22 mouse cellular contexts compared by ENCODE assay signal in the genomic region with DNA sequence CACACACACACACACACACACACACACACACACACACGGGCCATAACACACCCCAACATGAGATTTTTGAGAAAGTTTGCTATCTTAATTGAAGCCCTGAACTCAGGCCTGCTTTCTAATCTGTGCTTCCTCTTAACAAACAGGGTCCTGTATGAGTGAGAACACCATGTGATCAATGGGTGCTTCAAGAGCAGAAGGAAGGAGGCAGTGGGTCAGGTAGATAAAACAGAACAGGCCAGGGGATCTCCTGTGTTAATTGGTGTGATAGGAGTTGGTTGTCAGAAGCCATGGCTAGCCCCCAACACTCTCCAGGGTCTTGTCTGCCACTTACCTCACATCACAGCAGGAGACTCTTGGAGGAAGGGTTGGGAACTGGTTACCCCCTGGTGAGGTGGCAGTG. TPM values are rescaled to one million over a fixed set of nuclear protein-coding genes. Genes with fewer than 3 reads are reported as not detected.
"Had no signal": no experiment of that assay in that cellular context is flagged by ENCODE, and none has a peak within 500 bp of the region (broad histone marks: within the 10 kb centered on the region; RNA-seq: fewer than 3 reads in every experiment).

No protein-coding gene starts in this region.

- H3K4me1 ChIP-seq: lung, embryonic 15.5 days; midbrain, embryonic 13.5 days; midbrain, embryonic 15.5 days; neural tube, embryonic 12.5 days; stomach, embryonic 15.5 days had no signal

- H3K4me3 ChIP-seq: lung, embryonic 15.5 days; megakaryocyte, embryonic 14.5 days; midbrain, embryonic 13.5 days; midbrain, embryonic 15.5 days; neural tube, embryonic 12.5 days; stomach, embryonic 15.5 days had no signal

- H3K27me3 ChIP-seq: lung, embryonic 15.5 days; midbrain, embryonic 13.5 days; midbrain, embryonic 15.5 days; neural tube, embryonic 12.5 days; stomach, embryonic 15.5 days had no signal

- H3K27ac ChIP-seq: lung, embryonic 15.5 days; macrophage; midbrain, embryonic 13.5 days; midbrain, embryonic 15.5 days; neural tube, embryonic 12.5 days; stomach, embryonic 15.5 days; stomach, postnatal 0 days had no signal

- DNase-seq: lung, adult 2 months; lung, postnatal 14 days; lung, postnatal 36 days; right cerebral cortex, postnatal 14 days; thymus, adult 2 months; thymus, postnatal 25 days had no signal

- H3K4me2 ChIP-seq: lung, embryonic 15.5 days; midbrain, embryonic 11.5 days; midbrain, embryonic 13.5 days; midbrain, embryonic 15.5 days; neural tube, embryonic 12.5 days; stomach, embryonic 15.5 days had no signal

- H3K9ac ChIP-seq: lung, embryonic 15.5 days; midbrain, embryonic 13.5 days; midbrain, embryonic 15.5 days; neural tube, embryonic 12.5 days; stomach, embryonic 15.5 days had no signal

- H3K36me3 ChIP-seq: lung, embryonic 15.5 days; midbrain, embryonic 13.5 days; midbrain, embryonic 15.5 days; neural tube, embryonic 12.5 days; stomach, embryonic 15.5 days had no signal

- ATAC-seq: lung, postnatal 0 days; midbrain, embryonic 13.5 days; midbrain, embryonic 15.5 days had no signal

- H3K9me3 ChIP-seq: lung, embryonic 15.5 days; megakaryocyte, embryonic 14.5 days; midbrain, embryonic 13.5 days; midbrain, embryonic 15.5 days; neural tube, embryonic 12.5 days; stomach, embryonic 15.5 days had no signal

RNA-seq across cellular contexts. Expression of gene Cyp26a1, which starts 18.4 kb away (rescaled TPM):
- total RNA-seq: midbrain, postnatal 0 days; monocyte, adult 5-6 weeks; neutrophil, adult 5-6 weeks had no signal
- polyA plus RNA-seq: macrophage; midbrain, embryonic 13.5 days; midbrain, embryonic 15.5 days; neural tube, embryonic 14.5 days had no signal

RNA-seq across cellular contexts. Expression of gene Cyp26c1, which starts 30.6 kb away (rescaled TPM):
- total RNA-seq: megakaryocyte progenitor cell, adult 5-6 weeks; midbrain, postnatal 0 days; monocyte, adult 5-6 weeks; neutrophil, adult 5-6 weeks had no signal
- polyA plus RNA-seq: lung, embryonic 15.5 days; lung, postnatal 0 days; macrophage; midbrain, embryonic 11.5 days; midbrain, embryonic 13.5 days; midbrain, embryonic 15.5 days; midbrain, postnatal 0 days; neural tube, embryonic 12.5 days; neural tube, embryonic 14.5 days; stomach, postnatal 0 days; testis, adult 2 months had no signal
